Mouse (Mus musculus): Measurements from ENCODE around the gene Ces3b. TPM values are rescaled to one million over a fixed set of nuclear protein-coding genes. Genes with fewer than 3 reads are reported as not detected.
A peak's percentile ranks its signal among the peaks of the same experiment; 100 is the strongest.
"Not testable (repeated sequence)": the region's sequence is repeated elsewhere in the genome, so short reads cannot be mapped to it uniquely, and the experiment has no call there.

Gene Ces3b
- not detected in 2 replicates for polyA plus RNA-seq (2012; rRNA removed)

- no peak for DNase-seq (ENCODE audit: extremely low spot score in 1 of 2, low spot score in 1 of 2)
Measured at GRCm38 (mm10) chr8:105083449-105084050, at the start of gene Ces3b. TSS of gene Ces3b (plus strand) at chr8:105083753.

DNA sequence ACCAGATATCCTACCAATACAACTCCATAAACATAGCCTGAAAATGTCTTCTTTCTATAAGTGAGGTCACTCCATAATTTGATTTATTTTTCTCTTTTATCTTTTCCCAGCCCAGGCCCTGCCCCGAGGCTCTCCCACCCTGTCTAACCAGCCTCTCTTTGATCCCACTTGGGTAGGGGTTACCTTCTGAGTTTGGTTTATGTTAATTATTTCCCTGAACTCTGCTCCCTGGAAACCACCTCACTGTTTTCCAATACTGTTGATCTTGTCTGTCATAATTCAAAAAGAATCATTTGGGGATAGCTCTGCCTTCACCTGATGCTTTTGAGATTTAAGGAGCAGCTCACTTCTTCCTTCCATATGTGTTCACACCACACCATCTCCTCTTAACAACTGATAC, 40.0 kb upstream of the Ces3b start:
- DNase-seq (ENCODE audit: extremely low spot score in 1 of 2, low spot score in 1 of 2), result no peak

DNA sequence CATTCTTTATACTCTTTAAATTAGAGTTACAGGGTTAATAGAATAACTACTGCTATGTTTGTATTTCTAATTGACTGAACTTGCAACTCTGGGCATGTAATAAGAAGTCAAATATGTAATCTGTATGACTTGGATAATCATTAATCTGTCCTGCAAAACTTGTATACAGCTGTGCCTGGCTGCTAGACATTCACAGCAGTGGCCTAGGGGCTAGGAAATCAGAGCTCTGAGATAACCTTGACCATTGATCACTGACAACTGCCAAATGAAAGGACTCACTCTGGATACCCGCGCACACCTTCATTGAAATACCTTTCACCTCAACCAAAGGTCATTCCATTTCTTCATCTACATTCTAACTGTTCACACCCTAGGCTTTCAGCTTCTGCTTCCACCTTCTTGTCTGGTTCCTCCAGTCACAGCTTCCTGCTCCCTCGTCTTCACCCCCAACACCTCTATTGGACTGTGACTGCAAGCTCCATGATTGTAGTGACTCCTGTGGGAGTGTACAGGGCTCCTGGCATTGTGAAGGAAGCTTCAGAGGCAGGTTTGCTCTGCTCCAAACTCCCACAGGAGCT, 37.6 kb upstream of the Ces3b start:
- DNase-seq (ENCODE audit: extremely low spot score in 1 of 2, low spot score in 1 of 2), result no peak

DNA sequence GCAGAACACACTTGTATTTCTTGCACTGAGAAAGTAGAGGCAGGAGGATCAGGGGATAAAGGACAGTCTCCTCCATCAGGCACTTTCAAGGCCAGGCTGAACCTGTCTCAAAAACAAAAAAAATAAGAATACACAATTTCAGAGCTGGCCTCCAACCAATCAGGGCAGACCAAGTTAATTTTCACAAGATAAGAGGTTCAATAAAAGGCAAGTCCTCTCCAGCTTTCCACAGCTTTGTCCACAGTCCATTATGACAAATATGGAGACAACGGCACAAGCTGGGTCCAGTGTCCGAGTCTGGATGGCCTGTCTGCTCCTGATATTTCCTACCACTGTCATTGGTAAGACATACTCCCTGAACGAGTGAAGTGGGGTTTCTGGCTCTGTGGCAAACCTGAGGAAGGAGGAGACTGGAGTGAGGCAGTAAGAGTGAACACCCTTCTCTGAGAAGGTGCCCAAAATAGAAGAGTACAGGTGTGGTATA, 35.1 kb upstream of the Ces3b start, which contains the start of gene Ces3a:
Ces3a (plus strand) TSS at position 231 of the 484 bp plus-strand sequence.
- no peak for DNase-seq (ENCODE audit: extremely low spot score in 1 of 2, low spot score in 1 of 2)

- DNase-seq (ENCODE audit: extremely low spot score in 1 of 2, low spot score in 1 of 2), result no peak
Measured at GRCm38 (mm10) chr8:105056211-105056610, 27.3 kb upstream of the Ces3b start.

DNA sequence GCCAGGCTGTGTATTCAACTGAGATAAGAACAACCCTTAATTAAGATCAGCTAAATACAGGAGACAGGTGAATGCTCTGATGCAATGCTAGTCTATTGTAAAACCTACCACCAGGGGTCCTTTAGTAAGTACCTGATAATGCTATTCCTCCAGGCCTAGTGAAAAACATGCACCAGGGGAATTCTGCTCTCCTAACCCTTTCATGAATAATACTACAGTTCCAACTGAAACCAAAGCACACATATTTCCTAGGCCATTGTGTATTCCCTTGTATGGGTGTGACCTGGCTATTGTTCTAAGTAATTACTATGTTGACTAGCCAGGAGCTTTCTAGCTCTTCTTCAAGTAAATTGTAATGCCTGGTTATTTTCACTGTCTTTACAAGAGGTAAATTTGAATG, 23.5 kb upstream of the Ces3b start:
- DNase-seq (ENCODE audit: extremely low spot score in 1 of 2, low spot score in 1 of 2), result no peak

- peak in 1 of 2 experiments; percentile 17 for DNase-seq (ENCODE audit: extremely low spot score in 1 of 2, low spot score in 1 of 2)
Measured at GRCm38 (mm10) chr8:105066761-105067160, 16.8 kb upstream of the Ces3b start.

DNA sequence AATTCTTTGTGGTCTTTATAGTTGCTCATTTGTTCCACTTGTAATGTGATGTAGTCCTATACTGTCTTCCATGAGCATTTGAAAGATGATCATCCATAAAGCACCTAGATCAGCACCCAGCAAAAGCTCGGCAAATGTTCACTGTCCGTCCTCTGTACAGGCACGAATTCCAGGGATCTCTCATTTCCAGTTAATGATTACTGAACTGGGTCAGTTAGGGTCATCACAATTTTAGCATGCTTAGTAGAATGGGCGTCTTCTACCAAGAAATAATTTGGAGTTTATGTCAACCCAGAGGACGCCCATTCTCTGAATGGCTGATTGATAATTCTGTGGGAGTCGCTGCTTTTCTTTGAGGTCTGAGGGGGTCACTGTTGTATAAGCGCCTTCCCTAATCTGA, 15.6 kb upstream of the Ces3b start:
- DNase-seq (ENCODE audit: extremely low spot score in 1 of 2, low spot score in 1 of 2), result not testable (repeated sequence)

- no peak for DNase-seq (ENCODE audit: extremely low spot score in 1 of 2, low spot score in 1 of 2)
Measured at GRCm38 (mm10) chr8:105068971-105069370, 14.6 kb upstream of the Ces3b start.

GRCm38 (mm10) chr8:105076601-105077000, 7.0 kb upstream of the Ces3b start:
- DNase-seq (ENCODE audit: extremely low spot score in 1 of 2, low spot score in 1 of 2), result no peak

GRCm38 (mm10) chr8:105077071-105077470, 6.5 kb upstream of the Ces3b start:
- DNase-seq (ENCODE audit: extremely low spot score in 1 of 2, low spot score in 1 of 2), result no peak

GRCm38 (mm10) chr8:105078591-105078990, 5.0 kb upstream of the Ces3b start:
- DNase-seq (ENCODE audit: extremely low spot score in 1 of 2, low spot score in 1 of 2), result no peak

DNA sequence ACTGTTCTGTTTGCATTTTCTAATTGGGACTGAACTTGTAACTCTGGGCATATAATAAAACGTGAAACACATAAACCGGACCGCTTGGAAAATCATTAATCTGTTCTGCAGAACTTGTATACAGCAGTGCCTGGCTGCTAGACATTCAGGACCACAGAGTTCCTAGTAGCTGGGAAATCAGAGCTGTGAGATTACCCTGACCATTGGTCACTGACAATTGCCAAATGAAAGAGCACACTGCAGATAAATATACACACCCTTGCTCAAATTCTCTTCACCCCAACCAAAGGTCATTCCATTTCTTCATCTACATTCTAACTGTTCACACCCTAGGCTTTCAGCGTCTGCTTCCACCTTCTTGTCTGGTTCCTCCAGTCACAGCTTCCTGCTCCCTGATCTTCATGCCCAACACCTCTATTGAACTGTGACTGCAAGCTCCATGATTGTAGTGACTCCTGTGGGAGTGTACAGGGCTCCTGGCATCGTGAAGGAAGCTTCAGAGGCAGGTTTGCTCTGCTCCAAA, 2.7 kb upstream of the Ces3b start:
- no peak for DNase-seq (ENCODE audit: extremely low spot score in 1 of 2, low spot score in 1 of 2)

GRCm38 (mm10) chr8:105088166-105088565, 4.6 kb downstream of the Ces3b start:
- DNase-seq (ENCODE audit: extremely low spot score in 1 of 2, low spot score in 1 of 2), result not testable (repeated sequence)

DNA sequence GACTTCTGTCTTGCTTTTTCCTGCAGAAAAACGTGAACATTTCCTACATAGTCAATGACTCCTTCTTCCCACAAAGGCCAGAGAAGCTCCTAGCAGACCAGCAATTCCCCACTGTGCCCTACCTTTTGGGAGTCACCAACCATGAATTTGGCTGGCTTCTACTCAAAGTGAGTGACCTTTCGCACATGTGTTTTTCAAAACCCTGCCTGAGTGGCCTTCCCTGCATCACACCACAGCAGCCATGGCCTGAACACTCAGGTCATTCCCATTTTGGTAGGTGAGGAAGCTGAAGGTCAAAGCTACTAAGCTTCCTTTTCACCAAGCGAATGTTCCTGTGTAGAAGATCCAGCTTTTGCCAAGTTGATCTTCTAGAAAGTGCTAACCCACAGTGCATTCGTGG, 5.0 kb downstream of the Ces3b start:
- no peak for DNase-seq (ENCODE audit: extremely low spot score in 1 of 2, low spot score in 1 of 2)

DNA sequence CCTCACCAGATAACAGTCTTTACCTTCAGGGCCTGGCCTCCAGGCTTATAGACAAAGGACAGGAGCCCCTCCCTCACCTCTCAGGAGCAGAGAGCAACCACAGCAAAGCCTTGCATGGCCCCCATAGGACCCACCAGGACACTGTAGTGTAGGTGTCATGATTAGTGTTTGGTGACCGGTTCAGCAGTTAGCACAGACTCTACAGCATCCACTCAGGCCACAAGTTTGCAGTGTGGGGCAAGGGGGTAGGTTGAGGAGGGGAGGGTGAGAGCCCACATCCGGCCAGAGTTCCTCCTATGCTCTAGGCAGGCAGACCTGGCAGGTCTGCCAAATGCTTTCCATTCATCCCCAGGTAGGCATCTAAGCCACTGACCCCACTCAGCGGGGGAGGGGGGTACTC, 10.4 kb downstream of the Ces3b start:
- DNase-seq (ENCODE audit: extremely low spot score in 1 of 2, low spot score in 1 of 2), result no peak

GRCm38 (mm10) chr8:105102101-105102785, 18.7 kb downstream of the Ces3b start:
- DNase-seq (ENCODE audit: extremely low spot score in 1 of 2, low spot score in 1 of 2), result not testable (repeated sequence)

DNA sequence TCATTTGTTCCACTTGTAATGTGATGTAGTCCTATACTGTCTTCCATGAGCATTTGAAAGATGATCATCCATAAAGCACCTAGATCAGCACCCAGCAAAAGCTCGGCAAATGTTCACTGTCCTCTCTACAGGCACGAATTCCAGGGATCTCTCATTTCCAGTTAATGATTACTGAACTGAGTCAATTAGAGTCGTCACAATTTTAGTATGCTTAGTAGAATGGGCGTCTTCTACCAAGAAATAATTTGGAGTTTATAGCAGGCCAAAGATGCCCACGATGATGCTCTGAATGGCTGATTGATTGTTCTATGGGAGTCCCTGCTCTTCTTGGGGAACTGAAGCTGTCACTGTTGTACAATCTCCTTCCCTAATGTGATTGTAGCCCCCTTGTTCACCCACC, 20.1 kb downstream of the Ces3b start:
- not testable (repeated sequence) for DNase-seq (ENCODE audit: extremely low spot score in 1 of 2, low spot score in 1 of 2)

GRCm38 (mm10) chr8:105104220-105104619, 20.7 kb downstream of the Ces3b start:
- DNase-seq (ENCODE audit: extremely low spot score in 1 of 2, low spot score in 1 of 2), result no peak

- DNase-seq (ENCODE audit: extremely low spot score in 1 of 2, low spot score in 1 of 2), result no peak
Measured at GRCm38 (mm10) chr8:105129864-105130263, 46.3 kb downstream of the Ces3b start.

- DNase-seq (ENCODE audit: extremely low spot score in 1 of 2, low spot score in 1 of 2), result no peak
Measured at GRCm38 (mm10) chr8:105131509-105131908, 48.0 kb downstream of the Ces3b start, which contains the start of gene Ces4a. TSS of gene Ces4a (plus strand) at chr8:105131800.
